Mouse (Mus musculus) heart, adult 2 months (tissue): ENCODE measurements at regions not wholly inside any gene's neighbourhood (a gene's known extent, or its start where the extent isn't known, plus 50 kb on each side); places are given as distances from the start of the nearest gene placed in this dataset.

Experiments
- DNase-seq, 2 experiments: peaks; one replicate each; pipeline ENCODE4 v3.0.0; 2021
- H3K27ac ChIP-seq: fragments of 200-600 bp; 2 replicates; pipeline ENCODE4 v1.8.1; 2022
- H3K27me3 ChIP-seq: fragments of 200-500 bp; 2 replicates; pipeline ENCODE4 v1.6.1; 2012; ENCODE audit warnings: mild to moderate bottlenecking, low read length, inconsistent platforms, mixed read lengths; ENCODE audit not compliant: control insufficient read depth, insufficient read depth
- H3K36me3 ChIP-seq: fragments of 200-500 bp; 2 replicates; pipeline ENCODE4 v1.6.1; 2012; ENCODE audit warnings: low read length, inconsistent platforms; ENCODE audit not compliant: control insufficient read depth, insufficient read depth
- H3K4me1 ChIP-seq: fragments of 200-500 bp; 2 replicates; pipeline ENCODE4 v1.6.1; 2011; ENCODE audit warnings: low read length; ENCODE audit not compliant: control insufficient read depth, insufficient read depth
- H3K4me3 ChIP-seq: fragments of 200-600 bp; 2 replicates; pipeline ENCODE4 v1.8.1; 2022
- H3K79me2 ChIP-seq: fragments of 200-500 bp; replicated peaks from 2 replicates; pipeline ENCODE4 v1.6.1; 2012; ENCODE audit warnings: mild to moderate bottlenecking, inconsistent platforms, low read length, moderate library complexity, mixed read lengths; ENCODE audit not compliant: control insufficient read depth, insufficient read depth
- H3K9ac ChIP-seq: fragments of 200-500 bp; 2 replicates; pipeline ENCODE4 v1.6.1; 2012; ENCODE audit warnings: low read depth, mild to moderate bottlenecking, control low read depth, inconsistent platforms, low read length, mixed read lengths
- CTCF ChIP-seq: fragments of 200-600 bp; IDR thresholded peaks from 2 replicates; pipeline ENCODE4 v1.8.1; 2022; ENCODE audit warnings: antibody characterized with exemption, mild to moderate bottlenecking, moderate library complexity
- EP300 ChIP-seq: fragments of 200-500 bp; IDR thresholded peaks from 2 replicates; pipeline ENCODE4 v1.6.1; 2011; ENCODE audit warnings: low read depth, low read length, control low read depth; ENCODE audit not compliant: insufficient read depth
- POLR2A ChIP-seq: fragments of 200-500 bp; IDR thresholded peaks from 2 replicates; pipeline ENCODE4 v1.6.1; 2011; ENCODE audit warnings: mild to moderate bottlenecking, low read depth, low read length, control low read depth; ENCODE audit not compliant: insufficient read depth
- WGBS: fragments of 180-500 bp; shearing (Covaris S2); methylation state at CpG from one replicate; pipeline ENCODE4 v1.1.7; 2018; 5-methylcytosine and 5-hydroxymethylcytosine counted together
- intact Hi-C: fragments of 180-260 bp; cut with DNase I; formaldehyde crosslinking; loops from one replicate; pipeline ENCODE4 v1.15.1; 2025

- DNase-seq, result no peak
- H3K27ac ChIP-seq, result no peak overlapping the region
- H3K4me1 ChIP-seq, result no peaks in the 10 kb centered on the region
- no peaks in the 10 kb centered on the region for H3K36me3 ChIP-seq
- 70% methylated on average over 6 of the region's 6 CpGs for WGBS
- TF ChIP-seq CTCF, result no peak
- no peaks in the 10 kb centered on the region for H3K27me3 ChIP-seq
- H3K79me2 ChIP-seq, result no peaks in the 10 kb centered on the region
- intact Hi-C loops, result no loop called here
- H3K4me3 ChIP-seq, result no peak overlapping the region
- H3K9ac ChIP-seq, result no peak overlapping the region
Observed at GRCm38 (mm10) chr1:186307627-186308026, 190.5 kb upstream of the Lyplal1 start.

GRCm38 (mm10) chr1:186297464-186297863 is 180.4 kb upstream of the Lyplal1 start:
- intact Hi-C loops, result no loop called here
- H3K4me3 ChIP-seq, result no peak overlapping the region
- TF ChIP-seq EP300, result no peak
- TF ChIP-seq CTCF, result no peak
- no peak overlapping the region for H3K9ac ChIP-seq
- no peaks in the 10 kb centered on the region for H3K27me3 ChIP-seq
- H3K4me1 ChIP-seq, result no peaks in the 10 kb centered on the region
- H3K79me2 ChIP-seq, result no peaks in the 10 kb centered on the region
- DNase-seq, result no peak
- H3K27ac ChIP-seq, result no peak overlapping the region
- 73% methylated on average over 7 of the region's 7 CpGs for WGBS
- H3K36me3 ChIP-seq, result no peaks in the 10 kb centered on the region

- intact Hi-C loops, result no loop called here
- H3K79me2 ChIP-seq, result no peaks in the 10 kb centered on the region
- no peak overlapping the region for H3K9ac ChIP-seq
- no peak overlapping the region for H3K4me3 ChIP-seq
- no peak for DNase-seq
- TF ChIP-seq POLR2A, result no peak
- TF ChIP-seq EP300, result no peak
- TF ChIP-seq CTCF, result no peak
- 63% methylated on average over 2 of the region's 2 CpGs for WGBS
- H3K36me3 ChIP-seq, result no peaks in the 10 kb centered on the region
- no peak overlapping the region for H3K27ac ChIP-seq
- no peaks in the 10 kb centered on the region for H3K27me3 ChIP-seq
- H3K4me1 ChIP-seq, result no peaks in the 10 kb centered on the region; the same call in 1 of the 2 replicates
Observed at GRCm38 (mm10) chr1:186295201-186295600, 178.1 kb upstream of the Lyplal1 start.

GRCm38 (mm10) chr1:186294635-186295034 is 177.5 kb upstream of the Lyplal1 start:
- no peaks in the 10 kb centered on the region for H3K36me3 ChIP-seq
- WGBS, result 44% methylated on average over 2 of the region's 2 CpGs
- H3K27ac ChIP-seq, result no peak overlapping the region

GRCm38 (mm10) chr1:186289117-186289516 is 172.0 kb upstream of the Lyplal1 start:
- H3K79me2 ChIP-seq, result no peaks in the 10 kb centered on the region

More at GRCm38 (mm10) chr1:186294635-186295034, 177.5 kb upstream of the Lyplal1 start:
- TF ChIP-seq POLR2A (no peak), EP300 (no peak), CTCF (no peak)
- no peak overlapping the region for H3K9ac ChIP-seq
- no peak overlapping the region for H3K4me3 ChIP-seq
- no peaks in the 10 kb centered on the region; the same call in 1 of the 2 replicates for H3K4me1 ChIP-seq
- intact Hi-C loops, result no loop called here
- H3K27me3 ChIP-seq, result no peaks in the 10 kb centered on the region
- H3K79me2 ChIP-seq, result no peaks in the 10 kb centered on the region
- no peak for DNase-seq

GRCm38 (mm10) chr1:186287831-186288230 is 170.7 kb upstream of the Lyplal1 start:
- intact Hi-C loops, result no loop called here
- Histone ChIP-seq H3K4me1 (no peaks in the 10 kb centered on the region; the same call in 1 of the 2 replicates), H3K9ac (no peak overlapping the region), H3K27me3 (no peaks in the 10 kb centered on the region), H3K79me2 (no peaks in the 10 kb centered on the region), H3K36me3 (no peaks in the 10 kb centered on the region), H3K27ac (no peak overlapping the region), H3K4me3 (no peak overlapping the region)
- 72% methylated on average over 8 of the region's 8 CpGs for WGBS
- TF ChIP-seq EP300 (no peak), POLR2A (no peak), CTCF (no peak)
- DNase-seq, result no peak

More at GRCm38 (mm10) chr1:186289117-186289516, 172.0 kb upstream of the Lyplal1 start:
- H3K4me1 ChIP-seq, result no peaks in the 10 kb centered on the region; the same call in 1 of the 2 replicates
- no peak overlapping the region for H3K4me3 ChIP-seq
- no peak overlapping the region for H3K9ac ChIP-seq
- no peaks in the 10 kb centered on the region for H3K36me3 ChIP-seq
- TF ChIP-seq EP300, result no peak
- TF ChIP-seq POLR2A, result no peak
- TF ChIP-seq CTCF, result no peak
- no peak overlapping the region for H3K27ac ChIP-seq
- 73% methylated on average over 2 of the region's 2 CpGs for WGBS
- intact Hi-C loops, result no loop called here
- no peak for DNase-seq
- H3K27me3 ChIP-seq, result no peaks in the 10 kb centered on the region

- no peak for DNase-seq
- Histone ChIP-seq H3K36me3 (no peaks in the 10 kb centered on the region), H3K4me3 (no peak overlapping the region), H3K27ac (no peak overlapping the region), H3K4me1 (no peaks in the 10 kb centered on the region; the same call in 1 of the 2 replicates), H3K79me2 (no peaks in the 10 kb centered on the region), H3K27me3 (no peaks in the 10 kb centered on the region), H3K9ac (no peak overlapping the region)
- intact Hi-C loops, result no loop called here
- WGBS, result 78% methylated on average over 4 of the region's 4 CpGs
- TF ChIP-seq POLR2A (no peak), EP300 (no peak), CTCF (no peak)
Observed at GRCm38 (mm10) chr1:186286401-186286800, 169.3 kb upstream of the Lyplal1 start.
